Mouse (Mus musculus) thymus, adult 2 months (tissue): Measurements from ENCODE around the gene Npm3. TPM values are rescaled to one million over a fixed set of nuclear protein-coding genes. Genes with fewer than 3 reads are reported as not detected.

Experiments
- DNase-seq: peaks from one replicate; pipeline ENCODE4 v3.0.0; 2021
- H3K27ac ChIP-seq: fragments of 200-500 bp; 2 replicates; pipeline ENCODE4 v1.5.1; 2012; ENCODE audit warnings: low read length, control low read depth; ENCODE audit not compliant: control insufficient read depth, insufficient read depth
- H3K27me3 ChIP-seq: fragments of 200-500 bp; 2 replicates; pipeline ENCODE4 v1.6.1; 2012; ENCODE audit warnings: mild to moderate bottlenecking, low read length, moderate library complexity, mixed read lengths; ENCODE audit not compliant: control insufficient read depth, insufficient read depth
- H3K36me3 ChIP-seq: fragments of 200-500 bp; 2 replicates; pipeline ENCODE4 v1.6.1; 2012; ENCODE audit warnings: mild to moderate bottlenecking, low read length, moderate library complexity; ENCODE audit not compliant: control insufficient read depth, insufficient read depth
- H3K4me1 ChIP-seq: fragments of 200-500 bp; replicated peaks from 2 replicates; pipeline ENCODE4 v1.6.1; 2012; ENCODE audit warnings: low read length; ENCODE audit not compliant: control insufficient read depth, insufficient read depth
- H3K4me3 ChIP-seq: fragments of 200-500 bp; 2 replicates; pipeline ENCODE4 v1.5.1; 2012; ENCODE audit warnings: mild to moderate bottlenecking, low read length, control low read depth, moderate library complexity; ENCODE audit not compliant: control insufficient read depth, insufficient read depth
- CTCF ChIP-seq: fragments of 200-500 bp; IDR thresholded peaks from 2 replicates; pipeline ENCODE4 v1.5.1; 2012; ENCODE audit warnings: mild to moderate bottlenecking, control low read depth, low read length, moderate library complexity, borderline replicate concordance; ENCODE audit not compliant: control insufficient read depth, poor library complexity, insufficient read depth; ENCODE audit errors: extremely low read depth
- POLR2A ChIP-seq: fragments of 200-500 bp; IDR thresholded peaks from 2 replicates; pipeline ENCODE4 v1.6.1; 2012; ENCODE audit warnings: mild to moderate bottlenecking, low read length, control low read depth, moderate library complexity; ENCODE audit not compliant: control insufficient read depth, poor library complexity, insufficient read depth; ENCODE audit errors: extremely low read depth
- WGBS: fragments of 180-500 bp; shearing (Covaris S2); methylation state at CpG from one replicate; pipeline ENCODE4 v1.1.7; 2018; 5-methylcytosine and 5-hydroxymethylcytosine counted together
- polyA plus RNA-seq: library from polyadenylated mRNA; depleted of rRNA; stranded (reverse); fragments of >200 nt; gene quantifications from 2 replicates; pipeline ENCODE4 v1.2.3, GENCODE M21; 2012; rRNA removed

Gene Npm3
- 146 and 167 TPM in 2 replicates for polyA plus RNA-seq

GRCm38 (mm10) chr19:45749243-45750043 lies at the start of gene Npm3:
Npm3 (minus strand) TSS chr19:45749591.
- H3K4me1 ChIP-seq, result peaks cover 19% of the 10 kb centered on the region
- no peaks in the 10 kb centered on the region; the same call in 1 of the 2 replicates for H3K27me3 ChIP-seq
- WGBS, result under 1% methylated on average over 59 of the region's 60 CpGs
- 0 out of 2 replicates have a peak, but pooled peaks have one; percentile 20 for TF ChIP-seq POLR2A
- TF ChIP-seq CTCF, result 0 out of 2 replicates have a peak, but pooled peaks have one; percentile 33
- peak within 1 kb of the TSS; percentile 86 for H3K4me3 ChIP-seq
- H3K36me3 ChIP-seq, result peaks cover 22% of the 10 kb centered on the region
- no peak within 1 kb of the TSS for H3K27ac ChIP-seq
- peak; percentile 87 for DNase-seq

GRCm38 (mm10) chr19:45796879-45797278 lies 47.5 kb upstream of the Npm3 start:
- no peaks in the 10 kb centered on the region for H3K27me3 ChIP-seq
- DNase-seq, result no peak
- H3K4me1 ChIP-seq, result peaks cover 21% of the 10 kb centered on the region
- peak overlapping the region; percentile 40 for H3K27ac ChIP-seq
- H3K36me3 ChIP-seq, result no peaks in the 10 kb centered on the region
- no peak overlapping the region for H3K4me3 ChIP-seq
- no peak for TF ChIP-seq CTCF
- no peak for TF ChIP-seq POLR2A
- 82% methylated on average over 15 of the region's 15 CpGs for WGBS

GRCm38 (mm10) chr19:45796061-45796556 lies 46.7 kb upstream of the Npm3 start:
- 25% methylated on average over 15 of the region's 15 CpGs for WGBS
- no peak for TF ChIP-seq CTCF
- TF ChIP-seq POLR2A, result no peak
- H3K27me3 ChIP-seq, result no peaks in the 10 kb centered on the region
- peak overlapping the region; percentile 22 for H3K4me3 ChIP-seq
- peaks cover 21% of the 10 kb centered on the region for H3K4me1 ChIP-seq
- DNase-seq, result peak; percentile 65
- no peaks in the 10 kb centered on the region for H3K36me3 ChIP-seq
- peak overlapping the region; percentile 61; the same call in 1 of the 2 replicates for H3K27ac ChIP-seq

GRCm38 (mm10) chr19:45795406-45795944 lies 46.1 kb upstream of the Npm3 start:
- TF ChIP-seq POLR2A (no peak), CTCF (no peak)
- DNase-seq, result no peak
- Histone ChIP-seq H3K4me3 (peak overlapping the region; percentile 22; the same call in 1 of the 2 replicates), H3K36me3 (no peaks in the 10 kb centered on the region), H3K27me3 (no peaks in the 10 kb centered on the region), H3K4me1 (peaks cover 26% of the 10 kb centered on the region), H3K27ac (peak overlapping the region; percentile 61; the same call in 1 of the 2 replicates)
- 60% methylated on average over 15 of the region's 15 CpGs for WGBS

GRCm38 (mm10) chr19:45794718-45795117 lies 45.3 kb upstream of the Npm3 start:
- no peak overlapping the region for H3K4me3 ChIP-seq
- peaks cover 29% of the 10 kb centered on the region for H3K4me1 ChIP-seq
- no peaks in the 10 kb centered on the region for H3K27me3 ChIP-seq
- no peak overlapping the region for H3K27ac ChIP-seq
- DNase-seq, result no peak
- TF ChIP-seq POLR2A, result no peak
- TF ChIP-seq CTCF, result no peak
- no peaks in the 10 kb centered on the region for H3K36me3 ChIP-seq
- 92% methylated on average over 6 of the region's 6 CpGs for WGBS

DNA sequence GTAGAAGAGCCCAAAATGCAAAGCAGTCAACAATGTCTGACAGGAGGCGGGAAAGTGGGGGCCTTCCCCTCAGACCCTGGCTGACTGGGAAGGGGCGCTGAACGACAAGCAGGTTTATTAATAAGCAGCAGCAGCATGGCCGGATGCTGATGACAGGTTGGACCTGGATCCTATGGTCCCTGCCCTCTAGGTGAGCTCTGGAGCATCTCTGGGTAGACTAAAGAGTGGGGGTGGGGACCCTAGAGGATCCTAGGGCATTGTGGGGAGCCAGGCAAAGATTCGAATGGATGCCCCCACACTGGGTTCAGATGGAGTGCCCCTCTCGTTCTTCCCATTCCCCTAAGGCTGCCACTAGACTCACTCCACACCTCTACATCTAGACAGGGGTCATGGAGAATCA lies 43.0 kb upstream of the Npm3 start:
- Histone ChIP-seq H3K4me3 (no peak overlapping the region), H3K4me1 (peaks cover 29% of the 10 kb centered on the region), H3K27me3 (no peaks in the 10 kb centered on the region), H3K36me3 (no peaks in the 10 kb centered on the region), H3K27ac (no peak overlapping the region)
- no peak for TF ChIP-seq POLR2A
- no peak for TF ChIP-seq CTCF
- 98% methylated on average over 6 of the region's 6 CpGs for WGBS
- DNase-seq, result no peak
